Mouse (Mus musculus): ENCODE data around the gene Fam205a1.
"Not testable (repeated sequence)": the region's sequence is repeated elsewhere in the genome, so short reads cannot be mapped to it uniquely, and the experiment has no call there.

Gene Fam205a1

GRCm38 (mm10) chr4:42853788-42854187, at the start of gene Fam205a1:
TSS of gene Fam205a1 (minus strand) at chr4:42853888.
- DNase-seq (ENCODE audit: low read depth, low spot score), result not testable (repeated sequence)

- no peak for DNase-seq (ENCODE audit: low read depth, low spot score)
These were observed 49.0 kb upstream of the Fam205a1 start for GRCm38 (mm10) chr4:42902730-42903129.

- no peak for DNase-seq (ENCODE audit: low read depth, low spot score)
These were observed 48.5 kb upstream of the Fam205a1 start for GRCm38 (mm10) chr4:42902174-42902573.

GRCm38 (mm10) chr4:42900878-42901277, 47.2 kb upstream of the Fam205a1 start:
- no peak for DNase-seq (ENCODE audit: low read depth, low spot score)

- no peak for DNase-seq (ENCODE audit: low read depth, low spot score)
These were observed 45.2 kb upstream of the Fam205a1 start for GRCm38 (mm10) chr4:42898914-42899313.

- DNase-seq (ENCODE audit: low read depth, low spot score), result no peak
These were observed 41.4 kb upstream of the Fam205a1 start for GRCm38 (mm10) chr4:42895118-42895517.

- DNase-seq (ENCODE audit: low read depth, low spot score), result no peak
These were observed 37.5 kb upstream of the Fam205a1 start for GRCm38 (mm10) chr4:42891176-42891575.

GRCm38 (mm10) chr4:42888806-42889205, 35.1 kb upstream of the Fam205a1 start:
- DNase-seq (ENCODE audit: low read depth, low spot score), result no peak

GRCm38 (mm10) chr4:42886926-42887325, 33.2 kb upstream of the Fam205a1 start:
- DNase-seq (ENCODE audit: low read depth, low spot score), result no peak

GRCm38 (mm10) chr4:42880677-42880948, 26.9 kb upstream of the Fam205a1 start:
- DNase-seq (ENCODE audit: low read depth, low spot score), result no peak

GRCm38 (mm10) chr4:42879829-42880676, 26.4 kb upstream of the Fam205a1 start:
- DNase-seq (ENCODE audit: low read depth, low spot score), result no peak

- no peak for DNase-seq (ENCODE audit: low read depth, low spot score)
These were observed 24.0 kb upstream of the Fam205a1 start for GRCm38 (mm10) chr4:42877657-42878056.

GRCm38 (mm10) chr4:42876586-42877291, 23.1 kb upstream of the Fam205a1 start:
- peak; percentile 58 for DNase-seq (ENCODE audit: low read depth, low spot score)

- DNase-seq (ENCODE audit: low read depth, low spot score), result no peak
These were observed 20.4 kb upstream of the Fam205a1 start, which contains the start of gene Fam205c for GRCm38 (mm10) chr4:42874134-42874533. TSS of gene Fam205c (minus strand) at chr4:42874234.

GRCm38 (mm10) chr4:42872746-42873435, 19.2 kb upstream of the Fam205a1 start:
- no peak for DNase-seq (ENCODE audit: low read depth, low spot score)

- no peak for DNase-seq (ENCODE audit: low read depth, low spot score)
These were observed 18.5 kb upstream of the Fam205a1 start for GRCm38 (mm10) chr4:42872151-42872550.

GRCm38 (mm10) chr4:42870748-42871147, 17.1 kb upstream of the Fam205a1 start:
- no peak for DNase-seq (ENCODE audit: low read depth, low spot score)

GRCm38 (mm10) chr4:42868193-42868592, 14.5 kb upstream of the Fam205a1 start:
- no peak for DNase-seq (ENCODE audit: low read depth, low spot score)

GRCm38 (mm10) chr4:42867390-42867789, 13.7 kb upstream of the Fam205a1 start:
- no peak for DNase-seq (ENCODE audit: low read depth, low spot score)

- not testable (repeated sequence) for DNase-seq (ENCODE audit: low read depth, low spot score)
These were observed 9.8 kb upstream of the Fam205a1 start for GRCm38 (mm10) chr4:42863487-42863886.

GRCm38 (mm10) chr4:42860483-42860882, 6.8 kb upstream of the Fam205a1 start:
- DNase-seq (ENCODE audit: low read depth, low spot score), result peak; percentile 21

GRCm38 (mm10) chr4:42856671-42857070, 3.0 kb upstream of the Fam205a1 start, which contains the start of gene Gm12394:
TSS of gene Gm12394 (minus strand) at chr4:42856771.
- DNase-seq (ENCODE audit: low read depth, low spot score), result not testable (repeated sequence)
